Mouse (Mus musculus): ENCODE data around the gene Pde1b.

Gene Pde1b

DNA sequence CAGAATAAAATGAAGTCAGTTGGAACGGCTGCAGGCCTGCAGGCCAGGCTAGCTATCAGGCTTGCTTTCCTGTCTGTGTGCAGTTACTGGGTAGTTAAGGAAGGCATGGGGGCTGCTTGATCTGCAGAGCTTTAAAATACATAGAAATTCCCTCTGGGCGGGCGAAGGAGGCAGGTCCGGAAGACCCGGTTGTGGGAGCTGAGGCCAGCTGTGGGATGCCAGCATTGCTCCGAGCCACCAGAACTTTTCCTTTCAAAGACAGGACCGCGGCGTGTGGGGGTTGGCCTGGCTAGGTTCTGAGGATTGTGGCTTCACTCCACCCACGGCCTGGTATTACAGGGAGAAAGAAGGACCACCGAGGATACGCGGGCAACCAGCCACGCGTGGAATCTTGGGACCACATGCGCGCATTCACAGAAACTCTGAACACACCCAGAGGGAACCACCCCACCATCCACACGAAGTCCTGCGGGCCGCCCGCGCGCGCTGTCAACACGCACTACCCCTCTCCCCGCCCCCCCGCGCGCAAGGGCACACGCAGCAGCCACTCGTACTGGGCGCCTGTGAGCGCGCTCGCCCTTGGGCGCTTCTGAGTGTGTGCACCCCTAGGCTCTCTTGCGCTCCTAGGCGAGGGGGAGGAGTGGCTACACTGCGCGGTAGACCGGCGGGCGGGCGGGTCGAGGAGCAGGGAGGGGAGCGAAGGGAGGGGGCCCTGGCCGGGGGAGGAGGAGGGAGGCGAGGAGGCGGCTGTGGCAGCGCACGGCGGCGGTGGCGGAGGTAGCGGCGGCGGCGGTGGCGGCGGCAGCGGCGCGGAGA is at the start of gene Pde1b:
Gene Pde1b (plus strand): TSS at position 600 of the 816 bp plus-strand sequence.
- no peaks in the 10 kb centered on the region; the same call in 1 of the 2 replicates for H3K36me3 ChIP-seq (ENCODE audit: control insufficient read depth, insufficient read depth, low read length, poor library complexity, severe bottlenecking)
- DNase-seq (ENCODE audit: low read depth, low spot score): peak; percentile 62
- H3K27me3 ChIP-seq (ENCODE audit: control insufficient read depth, insufficient read depth, low read length, poor library complexity, severe bottlenecking): no peaks in the 10 kb centered on the region

DNA sequence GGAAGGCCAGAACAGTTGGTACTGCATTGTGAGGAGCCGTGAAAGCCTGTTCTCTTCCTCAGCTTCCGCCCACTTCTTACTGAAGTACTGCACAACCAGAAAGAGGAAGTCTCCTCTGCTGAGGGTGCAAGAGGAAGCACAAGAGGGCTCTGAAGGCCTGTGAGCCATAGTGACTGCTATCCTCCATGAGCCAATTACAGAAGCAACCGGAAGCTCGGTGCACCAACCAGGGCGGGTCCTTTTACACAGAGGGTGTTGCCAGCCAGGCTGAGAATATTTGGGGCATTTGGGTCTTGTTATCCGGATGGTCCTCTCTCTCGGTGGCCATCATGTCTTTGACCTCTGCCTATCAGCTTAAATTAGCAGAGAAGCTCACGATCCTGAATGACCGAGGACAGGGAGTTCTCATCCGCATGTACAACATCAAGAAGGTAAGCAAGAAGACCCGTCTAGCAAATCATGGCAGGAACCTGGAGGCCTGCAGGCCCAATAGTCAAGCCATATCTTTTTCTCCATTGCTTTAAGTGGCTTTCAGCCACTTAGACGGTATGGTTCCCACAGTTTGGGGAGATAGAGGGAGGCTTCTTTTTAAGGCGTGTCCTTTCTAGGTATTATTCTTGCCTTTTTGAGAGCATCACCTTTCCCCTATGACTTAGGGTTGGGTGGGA is 49.1 kb upstream of the Pde1b start, which contains the start of gene Nckap1l:
Gene Nckap1l (plus strand): TSS at position 244 of the 668 bp plus-strand sequence.
- H3K36me3 ChIP-seq (ENCODE audit: control insufficient read depth, insufficient read depth, low read length, poor library complexity, severe bottlenecking): peaks cover 6% of the 10 kb centered on the region
- peak; percentile 94 for DNase-seq (ENCODE audit: low read depth, low spot score)

DNA sequence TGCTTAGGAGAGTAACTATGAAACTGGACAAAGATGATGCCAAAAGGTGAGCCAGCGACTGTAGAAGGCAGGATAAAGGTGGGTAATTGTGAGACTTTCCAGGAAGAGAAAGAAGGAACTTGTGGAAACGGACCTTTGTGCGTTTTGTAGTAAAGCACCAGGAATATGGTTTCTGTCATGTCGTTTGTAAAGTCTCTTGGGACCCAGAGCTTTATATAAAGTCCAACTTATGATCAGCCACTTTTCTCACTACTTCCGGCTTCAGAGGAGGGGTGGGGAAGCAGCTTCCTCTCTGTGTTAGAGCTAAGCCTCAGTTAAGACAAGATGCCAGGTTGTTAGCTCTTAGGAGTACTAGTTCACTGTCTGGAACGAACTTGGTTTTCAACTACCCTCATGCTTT is 48.4 kb upstream of the Pde1b start:
- Histone ChIP-seq H3K36me3 (ENCODE audit: control insufficient read depth, insufficient read depth, low read length, poor library complexity, severe bottlenecking) (peaks cover 6% of the 10 kb centered on the region), H3K27me3 (ENCODE audit: control insufficient read depth, insufficient read depth, low read length, poor library complexity, severe bottlenecking) (no peaks in the 10 kb centered on the region)
- peak; percentile 61 for DNase-seq (ENCODE audit: low read depth, low spot score)

More for the DNA sequence above, 49.1 kb upstream of the Pde1b start, which contains the start of gene Nckap1l:
- no peaks in the 10 kb centered on the region for H3K27me3 ChIP-seq (ENCODE audit: control insufficient read depth, insufficient read depth, low read length, poor library complexity, severe bottlenecking)

DNA sequence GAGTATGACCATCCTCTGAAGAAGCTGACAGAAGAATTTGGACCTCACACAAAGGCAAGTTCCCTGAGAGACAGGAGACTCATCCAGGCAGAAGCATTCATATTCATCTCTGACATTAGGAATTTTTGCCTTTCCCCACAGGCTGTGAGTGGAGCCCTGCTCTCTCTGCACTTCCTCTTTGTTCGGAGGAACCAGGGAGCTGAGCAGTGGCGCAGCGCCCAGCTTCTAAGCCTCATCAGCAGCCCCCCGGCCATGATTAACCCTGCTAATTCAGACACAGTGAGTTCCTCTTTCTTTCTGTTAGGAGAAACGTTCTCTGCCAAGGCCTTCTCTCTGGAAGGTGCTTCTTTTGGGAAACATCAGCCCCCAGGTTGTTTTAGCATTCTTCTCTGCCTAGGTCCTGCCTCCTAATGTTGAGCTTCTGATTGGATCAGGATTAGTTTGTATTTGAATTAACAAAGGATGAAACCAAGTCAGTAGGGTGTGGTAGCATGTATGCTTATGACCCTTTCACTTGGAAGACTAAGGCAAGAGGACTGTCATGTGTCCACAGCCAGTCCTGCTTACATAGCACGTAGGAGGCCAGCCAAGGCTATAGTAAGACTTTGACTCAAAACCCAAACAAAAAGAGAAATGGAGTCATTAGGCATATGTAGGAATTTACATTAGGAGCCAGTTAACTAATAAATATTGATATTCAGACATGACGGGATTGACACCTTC is 40.1 kb upstream of the Pde1b start:
- no peak for DNase-seq (ENCODE audit: low read depth, low spot score)
- Histone ChIP-seq H3K36me3 (ENCODE audit: control insufficient read depth, insufficient read depth, low read length, poor library complexity, severe bottlenecking) (peaks cover 25% of the 10 kb centered on the region), H3K27me3 (ENCODE audit: control insufficient read depth, insufficient read depth, low read length, poor library complexity, severe bottlenecking) (no peaks in the 10 kb centered on the region)

DNA sequence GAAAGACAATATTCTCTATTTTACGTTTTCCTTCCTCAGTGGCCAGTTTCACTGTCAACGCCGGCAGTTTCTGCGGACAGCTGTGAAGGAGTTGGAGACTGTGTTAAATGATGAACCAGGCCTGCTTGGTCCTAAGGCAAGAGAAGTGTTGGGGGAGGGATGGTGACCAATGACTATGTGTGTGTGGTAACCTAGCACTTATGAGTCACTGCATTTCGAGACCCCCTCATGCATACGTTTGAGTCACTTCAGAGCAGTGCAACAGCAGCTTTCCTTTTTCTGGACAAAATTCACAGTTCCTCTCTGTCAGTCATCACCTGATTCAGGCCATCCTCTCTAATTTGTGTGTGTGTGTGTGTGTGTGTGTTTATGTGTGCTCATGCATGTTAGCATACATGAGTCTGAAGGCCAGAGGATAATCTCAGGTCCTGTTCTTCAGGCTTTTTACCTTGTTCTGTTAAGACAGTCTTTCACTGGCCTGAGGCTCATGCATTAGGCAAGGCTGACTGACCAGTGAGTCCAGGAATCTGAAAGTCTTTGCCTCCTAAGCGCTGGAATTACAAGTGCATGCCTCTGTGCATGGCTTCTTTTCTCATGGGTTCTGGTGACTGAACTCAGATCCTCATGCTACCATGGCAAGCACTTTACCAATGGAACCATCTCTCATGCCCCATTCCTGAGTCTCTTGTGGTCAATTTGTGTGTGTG is 31.2 kb upstream of the Pde1b start:
- H3K36me3 ChIP-seq (ENCODE audit: control insufficient read depth, insufficient read depth, low read length, poor library complexity, severe bottlenecking): peaks cover 33% of the 10 kb centered on the region
- H3K27me3 ChIP-seq (ENCODE audit: control insufficient read depth, insufficient read depth, low read length, poor library complexity, severe bottlenecking): no peaks in the 10 kb centered on the region
- DNase-seq (ENCODE audit: low read depth, low spot score): no peak

DNA sequence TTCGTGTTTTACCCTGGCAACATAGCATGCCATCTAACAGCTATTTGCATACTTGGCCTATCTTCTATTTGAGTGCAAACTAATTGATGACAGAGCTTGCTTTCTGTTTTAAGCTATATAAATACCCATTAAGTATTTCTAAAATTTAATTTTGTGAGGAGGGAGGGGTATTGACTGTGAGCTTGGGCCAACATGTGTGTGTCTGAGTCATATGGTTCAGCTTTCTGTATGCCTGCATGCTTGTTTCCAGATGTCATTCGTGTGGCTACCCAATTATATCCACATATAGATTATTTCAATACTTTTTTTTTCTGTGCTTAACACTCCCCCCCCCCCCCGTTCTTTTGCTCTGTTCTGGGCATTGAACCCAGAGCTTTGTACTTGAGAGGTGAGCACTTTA is 30.6 kb upstream of the Pde1b start:
- no peaks in the 10 kb centered on the region for H3K27me3 ChIP-seq (ENCODE audit: control insufficient read depth, insufficient read depth, low read length, poor library complexity, severe bottlenecking)
- DNase-seq (ENCODE audit: low read depth, low spot score): no peak
- H3K36me3 ChIP-seq (ENCODE audit: control insufficient read depth, insufficient read depth, low read length, poor library complexity, severe bottlenecking): peaks cover 37% of the 10 kb centered on the region

DNA sequence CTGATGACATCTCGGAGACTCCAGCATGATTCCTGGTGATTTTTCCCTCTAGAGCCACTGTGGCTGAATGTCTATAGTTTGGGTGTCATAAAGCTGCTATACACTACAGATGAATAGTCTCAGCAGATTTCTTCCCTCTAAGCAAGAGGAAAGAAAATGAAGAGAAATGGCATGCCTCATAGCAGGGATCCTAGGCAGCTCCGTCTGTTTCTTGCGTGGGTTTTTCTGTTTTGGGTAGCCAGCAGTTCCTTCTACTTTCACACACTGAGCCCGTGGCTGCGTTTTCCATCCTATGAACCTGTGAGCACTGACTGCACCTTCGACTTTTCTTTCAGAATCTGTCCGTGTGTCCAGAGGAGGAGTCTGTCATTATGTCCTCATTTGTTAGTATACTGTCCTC is 29.7 kb upstream of the Pde1b start:
- Histone ChIP-seq H3K36me3 (ENCODE audit: control insufficient read depth, insufficient read depth, low read length, poor library complexity, severe bottlenecking) (peaks cover 33% of the 10 kb centered on the region), H3K27me3 (ENCODE audit: control insufficient read depth, insufficient read depth, low read length, poor library complexity, severe bottlenecking) (no peaks in the 10 kb centered on the region)
- DNase-seq (ENCODE audit: low read depth, low spot score): no peak

DNA sequence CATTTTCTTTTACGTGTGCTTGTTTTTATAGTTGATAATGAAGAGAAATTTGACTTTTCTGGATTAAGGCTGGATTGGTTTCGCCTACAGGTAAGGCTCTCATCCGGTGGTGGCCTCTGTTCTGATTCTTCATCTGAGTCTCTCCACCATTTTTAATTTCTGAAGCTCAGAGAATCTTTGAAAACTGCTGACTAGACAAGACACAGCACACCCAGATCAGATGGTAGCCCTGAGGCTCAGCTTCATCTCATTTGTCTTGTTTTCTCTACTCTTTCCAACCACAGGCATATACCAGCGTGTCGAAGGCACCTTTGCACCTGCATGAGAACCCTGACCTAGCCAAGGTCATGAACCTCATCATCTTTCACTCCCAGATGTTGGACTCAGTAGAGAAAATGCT is 29.1 kb upstream of the Pde1b start:
- Histone ChIP-seq H3K36me3 (ENCODE audit: control insufficient read depth, insufficient read depth, low read length, poor library complexity, severe bottlenecking) (peaks cover 39% of the 10 kb centered on the region), H3K27me3 (ENCODE audit: control insufficient read depth, insufficient read depth, low read length, poor library complexity, severe bottlenecking) (no peaks in the 10 kb centered on the region)
- DNase-seq (ENCODE audit: low read depth, low spot score): no peak

DNA sequence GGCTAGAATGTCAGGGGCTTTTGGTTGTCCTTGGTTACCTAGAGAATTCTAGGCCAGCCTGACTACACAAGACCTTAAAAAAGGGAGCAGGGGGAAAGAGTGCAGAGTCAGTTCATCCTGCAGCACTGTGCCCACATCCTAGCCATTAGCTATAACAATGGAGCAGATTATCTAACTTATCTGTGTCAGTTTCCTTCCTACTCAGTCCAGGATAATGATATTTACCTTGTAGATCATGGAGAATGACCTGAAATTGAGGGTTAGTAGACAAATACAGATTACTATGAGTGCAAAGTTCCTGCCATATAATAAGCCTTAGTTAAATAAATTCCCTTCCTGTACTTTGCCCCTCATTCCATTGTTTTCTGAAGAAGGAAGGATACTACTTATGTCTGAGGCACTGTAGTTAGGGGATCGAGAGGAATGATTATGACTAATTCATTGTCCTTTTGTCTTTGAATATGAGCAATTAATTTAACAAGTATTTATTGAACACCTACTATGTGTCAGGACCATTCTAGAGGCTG is 23.7 kb upstream of the Pde1b start:
- DNase-seq (ENCODE audit: low read depth, low spot score): no peak
- Histone ChIP-seq H3K36me3 (ENCODE audit: control insufficient read depth, insufficient read depth, low read length, poor library complexity, severe bottlenecking) (peaks cover 45% of the 10 kb centered on the region), H3K27me3 (ENCODE audit: control insufficient read depth, insufficient read depth, low read length, poor library complexity, severe bottlenecking) (no peaks in the 10 kb centered on the region)

DNA sequence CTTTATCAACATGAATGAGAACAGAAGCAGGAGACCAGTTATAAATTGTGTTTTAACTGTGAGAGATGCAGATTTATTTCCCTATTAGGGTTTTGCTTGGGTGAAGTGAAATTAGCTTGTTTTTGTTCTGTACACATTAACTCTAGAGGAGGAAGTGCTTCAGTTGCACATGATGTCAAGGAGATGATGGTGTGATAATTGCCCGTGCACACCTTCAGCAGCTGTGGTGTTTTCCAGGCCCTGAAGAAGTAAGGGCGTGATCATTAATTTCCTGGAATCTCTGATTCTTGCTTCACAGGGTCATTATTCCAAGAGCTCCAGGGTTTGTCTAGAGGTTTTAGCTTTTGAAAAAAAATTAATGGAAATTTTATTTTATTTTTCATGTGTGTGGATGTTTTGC is 22.7 kb upstream of the Pde1b start:
- Histone ChIP-seq H3K36me3 (ENCODE audit: control insufficient read depth, insufficient read depth, low read length, poor library complexity, severe bottlenecking) (peaks cover 51% of the 10 kb centered on the region), H3K27me3 (ENCODE audit: control insufficient read depth, insufficient read depth, low read length, poor library complexity, severe bottlenecking) (no peaks in the 10 kb centered on the region)
- no peak for DNase-seq (ENCODE audit: low read depth, low spot score)

DNA sequence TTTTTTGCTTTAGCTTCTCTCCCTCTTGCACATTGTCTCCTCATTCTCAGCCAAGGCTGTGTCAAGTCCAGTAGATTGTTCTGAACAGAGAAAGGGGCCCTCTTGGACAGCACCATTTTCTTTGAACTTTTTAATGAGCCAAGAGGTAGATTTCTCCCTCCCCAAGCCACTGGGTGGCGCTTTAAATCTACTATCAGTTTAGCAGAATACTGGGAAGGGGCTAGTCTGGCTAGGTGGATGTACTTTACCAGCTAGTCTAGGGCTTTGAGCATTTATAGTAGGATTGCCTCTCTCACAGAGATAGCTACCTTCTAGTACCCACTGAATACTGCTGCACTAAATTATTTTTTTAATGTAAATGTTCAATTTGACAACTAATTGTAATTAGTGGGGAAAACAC is 20.3 kb upstream of the Pde1b start:
- peaks cover 49% of the 10 kb centered on the region for H3K36me3 ChIP-seq (ENCODE audit: control insufficient read depth, insufficient read depth, low read length, poor library complexity, severe bottlenecking)
- no peaks in the 10 kb centered on the region for H3K27me3 ChIP-seq (ENCODE audit: control insufficient read depth, insufficient read depth, low read length, poor library complexity, severe bottlenecking)
- no peak for DNase-seq (ENCODE audit: low read depth, low spot score)

DNA sequence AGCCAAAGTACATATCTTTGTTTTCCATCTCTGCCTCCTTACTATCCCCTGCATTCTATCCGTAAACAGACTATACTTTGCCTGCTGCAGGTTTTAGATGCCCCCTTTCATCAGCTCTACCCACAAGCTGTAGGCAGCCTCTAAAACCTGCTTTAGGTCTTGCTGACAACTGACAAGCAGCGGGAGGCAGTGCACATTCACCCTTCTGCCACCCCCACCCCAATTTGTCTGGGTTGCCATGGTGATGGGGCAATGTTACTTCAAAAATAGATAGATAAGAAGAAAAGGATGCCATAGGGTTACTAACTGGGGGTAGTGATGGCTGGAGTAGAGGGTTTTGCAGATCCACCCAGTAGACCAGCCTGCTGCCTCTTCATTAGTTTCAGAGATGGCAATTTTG is 18.3 kb upstream of the Pde1b start:
- Histone ChIP-seq H3K36me3 (ENCODE audit: control insufficient read depth, insufficient read depth, low read length, poor library complexity, severe bottlenecking) (peaks cover 42% of the 10 kb centered on the region), H3K27me3 (ENCODE audit: control insufficient read depth, insufficient read depth, low read length, poor library complexity, severe bottlenecking) (no peaks in the 10 kb centered on the region)
- no peak for DNase-seq (ENCODE audit: low read depth, low spot score)

DNA sequence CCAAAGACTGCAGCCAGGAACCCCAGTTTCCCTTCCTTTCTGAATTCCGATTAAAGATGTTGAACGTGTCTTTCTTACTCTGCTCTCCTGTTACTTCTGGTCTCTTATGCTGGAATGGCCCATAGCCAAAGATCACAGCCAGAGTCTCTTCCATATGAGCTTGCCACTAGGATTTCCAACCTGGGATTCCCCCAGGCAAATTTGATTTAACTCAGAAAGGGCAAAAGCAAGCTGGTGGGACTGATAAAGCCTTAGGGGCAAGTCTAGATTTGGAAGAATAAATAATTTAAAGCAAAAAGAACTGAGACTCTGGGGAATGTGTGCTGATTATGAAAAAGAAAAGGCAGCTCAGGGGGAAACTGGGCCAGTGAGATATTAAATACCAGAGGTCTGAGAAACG is 17.7 kb upstream of the Pde1b start:
- no peaks in the 10 kb centered on the region for H3K27me3 ChIP-seq (ENCODE audit: control insufficient read depth, insufficient read depth, low read length, poor library complexity, severe bottlenecking)
- DNase-seq (ENCODE audit: low read depth, low spot score): no peak
- H3K36me3 ChIP-seq (ENCODE audit: control insufficient read depth, insufficient read depth, low read length, poor library complexity, severe bottlenecking): peaks cover 41% of the 10 kb centered on the region

DNA sequence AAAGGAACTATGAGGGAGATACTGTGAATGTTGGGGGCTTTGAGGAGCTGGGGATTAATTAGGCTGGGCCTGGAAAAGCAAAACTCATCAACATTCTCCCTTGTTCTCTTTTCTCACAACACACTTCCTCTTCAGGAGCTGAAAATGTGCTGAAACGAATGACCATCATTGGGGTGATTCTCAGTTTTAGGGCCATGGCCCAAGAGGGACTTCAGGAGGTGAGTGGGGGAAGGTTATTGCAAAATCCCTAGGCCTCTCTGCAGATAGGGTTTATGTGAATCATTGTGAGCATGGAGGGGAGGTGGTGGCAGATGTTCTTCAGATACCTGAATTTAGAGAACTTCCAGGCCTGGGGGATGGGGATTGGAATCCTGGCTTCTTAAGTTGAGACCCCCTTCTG is 16.2 kb upstream of the Pde1b start:
- Histone ChIP-seq H3K36me3 (ENCODE audit: control insufficient read depth, insufficient read depth, low read length, poor library complexity, severe bottlenecking) (peaks cover 38% of the 10 kb centered on the region), H3K27me3 (ENCODE audit: control insufficient read depth, insufficient read depth, low read length, poor library complexity, severe bottlenecking) (no peaks in the 10 kb centered on the region)
- DNase-seq (ENCODE audit: low read depth, low spot score): no peak

Data from splenic B cell, adult 2 months (primary cell).